Mouse (Mus musculus): ENCODE measurements around the gene Plpp1. TPM values are rescaled to one million over a fixed set of nuclear protein-coding genes. Genes with fewer than 3 reads are reported as not detected.

The Plpp1 gene
- polyA plus RNA-seq, 1 experiment = 31.5 TPM

DNA sequence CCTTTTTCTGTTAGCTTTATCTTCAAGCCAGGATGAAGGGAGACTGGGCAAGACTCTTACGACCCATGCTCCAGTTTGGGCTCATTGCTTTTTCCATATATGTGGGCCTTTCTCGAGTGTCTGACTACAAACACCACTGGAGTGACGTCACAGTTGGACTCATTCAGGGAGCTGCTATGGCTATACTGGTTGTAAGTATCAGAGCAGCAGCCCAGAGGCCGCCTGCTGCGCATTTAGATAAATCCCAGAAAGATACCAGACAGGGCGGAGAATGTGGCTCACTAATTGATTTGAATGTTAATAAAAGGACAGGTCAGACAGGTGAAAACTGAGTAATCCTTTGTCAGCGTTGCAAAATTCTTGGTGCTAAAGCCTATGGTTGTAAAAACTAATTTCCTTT, 66.2 kb downstream of the Plpp1 start:
- TF ChIP-seq CTCF (IDR thresholded peaks at IDR 0.05; ENCODE audit: borderline replicate concordance, extremely low read depth, insufficient read depth, insufficient read length) = no peak
- TF ChIP-seq POLR2A (IDR thresholded peaks at IDR 0.05; ENCODE audit: borderline replicate concordance, extremely low read depth, insufficient read depth, insufficient read length, poor library complexity, severe bottlenecking) = no peak
- DNase-seq (ENCODE audit: low read depth) = no peak

DNA sequence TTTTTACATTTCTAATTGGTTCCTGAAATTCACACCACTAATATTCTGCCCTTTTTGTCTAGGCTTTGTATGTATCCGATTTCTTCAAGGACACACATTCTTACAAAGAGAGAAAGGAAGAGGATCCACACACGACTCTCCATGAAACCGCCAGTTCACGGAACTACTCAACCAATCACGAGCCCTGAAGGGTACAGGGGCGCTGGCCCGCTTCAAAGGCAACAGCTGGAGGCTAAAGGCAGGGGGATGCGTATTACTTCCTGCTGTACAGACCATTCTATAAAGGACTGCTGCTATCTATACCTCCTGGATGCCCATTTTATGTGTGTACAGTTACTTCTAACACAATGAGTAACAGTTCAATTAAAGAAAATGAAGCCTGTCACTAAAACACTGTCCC, 66.8 kb downstream of the Plpp1 start:
- no peak for DNase-seq (ENCODE audit: low read depth)
- TF ChIP-seq POLR2A (IDR thresholded peaks at IDR 0.05; ENCODE audit: borderline replicate concordance, extremely low read depth, insufficient read depth, insufficient read length, poor library complexity, severe bottlenecking) = no peak
- TF ChIP-seq CTCF (IDR thresholded peaks at IDR 0.05; ENCODE audit: borderline replicate concordance, extremely low read depth, insufficient read depth, insufficient read length) = no peak

DNA sequence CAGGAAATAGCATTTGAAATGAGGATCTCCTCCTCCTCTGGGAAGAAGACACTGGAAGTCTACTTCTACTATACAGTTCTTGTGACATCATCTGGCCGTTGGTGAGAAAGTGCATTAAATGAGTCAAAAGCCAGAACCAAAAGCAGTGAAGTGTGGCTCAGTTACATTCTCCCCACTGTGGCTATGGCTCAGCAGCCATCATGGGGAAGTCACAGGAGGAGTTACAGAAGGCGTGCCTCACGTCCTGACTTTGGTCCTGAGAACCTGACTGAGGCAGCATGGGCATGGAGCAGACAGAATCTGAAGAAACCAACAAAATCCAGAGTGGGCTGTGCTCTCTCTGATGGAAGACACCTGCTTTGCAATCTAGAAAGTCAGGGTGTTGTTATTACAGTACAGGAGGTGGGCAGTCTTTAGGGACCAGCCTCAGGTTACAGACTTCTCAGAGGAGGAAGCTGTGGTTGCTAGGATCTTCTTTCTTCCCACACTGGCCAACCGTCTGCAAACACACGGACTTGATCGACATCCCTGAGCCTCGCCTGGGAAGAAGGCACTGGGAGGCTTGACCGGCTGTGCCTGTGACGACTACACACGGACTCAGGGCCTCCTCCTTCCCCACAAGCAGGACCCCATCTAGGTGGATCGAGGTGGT, 69.6 kb downstream of the Plpp1 start:
- no peak for DNase-seq (ENCODE audit: low read depth)
- TF ChIP-seq CTCF (IDR thresholded peaks at IDR 0.05; ENCODE audit: borderline replicate concordance, extremely low read depth, insufficient read depth, insufficient read length) (no peak), POLR2A (IDR thresholded peaks at IDR 0.05; ENCODE audit: borderline replicate concordance, extremely low read depth, insufficient read depth, insufficient read length, poor library complexity, severe bottlenecking) (no peak)

DNA sequence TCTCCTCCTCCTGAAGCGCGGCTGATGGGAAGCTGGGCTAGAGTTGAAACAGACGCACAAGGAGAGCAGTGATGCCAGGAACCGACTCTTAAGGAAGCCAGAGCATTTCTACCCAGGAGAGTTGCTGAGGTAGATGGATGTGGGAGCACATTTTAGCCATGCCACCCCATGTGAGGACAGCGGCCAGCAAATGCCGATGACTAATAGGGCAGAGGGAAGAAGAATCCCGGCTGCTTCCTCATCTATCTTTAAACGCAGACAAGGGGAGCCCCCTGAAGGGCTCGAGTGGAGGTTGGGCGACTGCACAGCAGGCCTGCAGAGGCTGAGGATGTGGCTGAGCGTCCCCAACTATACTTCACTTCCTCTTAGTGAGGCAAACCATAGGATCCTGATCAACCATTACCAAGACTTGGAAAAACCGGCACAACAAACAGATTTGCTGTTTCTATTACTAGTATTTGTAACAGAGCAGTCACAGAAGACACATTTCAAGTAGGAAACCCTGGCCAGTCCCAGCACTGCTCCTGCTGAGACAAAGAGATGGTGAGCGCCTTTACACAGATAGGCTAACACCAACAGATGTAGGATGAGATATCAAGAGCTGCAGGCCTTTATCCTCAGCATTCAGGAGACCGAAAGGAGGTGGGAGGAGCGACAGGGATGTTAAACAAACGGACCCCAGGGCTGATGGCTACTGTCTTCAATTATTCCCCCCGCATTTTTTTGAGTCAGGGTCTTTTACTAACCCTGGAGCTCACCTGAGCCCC, 71.1 kb downstream of the Plpp1 start:
- DNase-seq (ENCODE audit: low read depth) = no peak
- TF ChIP-seq CTCF (IDR thresholded peaks at IDR 0.05; ENCODE audit: borderline replicate concordance, extremely low read depth, insufficient read depth, insufficient read length) = no peak
- no peak for TF ChIP-seq POLR2A (IDR thresholded peaks at IDR 0.05; ENCODE audit: borderline replicate concordance, extremely low read depth, insufficient read depth, insufficient read length, poor library complexity, severe bottlenecking)

DNA sequence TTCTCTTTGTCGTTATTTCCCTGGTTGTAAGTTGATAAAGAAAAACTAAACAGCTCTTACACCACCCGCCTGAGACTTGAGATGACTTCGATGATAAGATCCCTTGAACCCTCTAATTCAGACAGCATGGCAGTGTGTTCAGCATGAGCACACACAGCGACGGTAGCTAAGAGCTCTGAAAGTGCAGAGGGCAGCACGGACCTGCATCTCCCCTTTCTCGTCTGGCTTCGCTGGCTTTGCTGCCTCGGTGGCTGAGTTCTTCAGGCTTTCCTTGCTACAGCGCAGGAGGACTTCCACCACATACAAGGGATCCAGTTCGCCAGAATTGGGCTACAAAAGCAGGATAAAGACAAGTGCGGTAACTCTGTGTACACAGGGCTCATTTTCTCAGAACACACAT, 86.6 kb downstream of the Plpp1 start:
- no peak for DNase-seq (ENCODE audit: low read depth)
- TF ChIP-seq POLR2A (IDR thresholded peaks at IDR 0.05; ENCODE audit: borderline replicate concordance, extremely low read depth, insufficient read depth, insufficient read length, poor library complexity, severe bottlenecking) = no peak
- TF ChIP-seq CTCF (IDR thresholded peaks at IDR 0.05; ENCODE audit: borderline replicate concordance, extremely low read depth, insufficient read depth, insufficient read length) = no peak

DNA sequence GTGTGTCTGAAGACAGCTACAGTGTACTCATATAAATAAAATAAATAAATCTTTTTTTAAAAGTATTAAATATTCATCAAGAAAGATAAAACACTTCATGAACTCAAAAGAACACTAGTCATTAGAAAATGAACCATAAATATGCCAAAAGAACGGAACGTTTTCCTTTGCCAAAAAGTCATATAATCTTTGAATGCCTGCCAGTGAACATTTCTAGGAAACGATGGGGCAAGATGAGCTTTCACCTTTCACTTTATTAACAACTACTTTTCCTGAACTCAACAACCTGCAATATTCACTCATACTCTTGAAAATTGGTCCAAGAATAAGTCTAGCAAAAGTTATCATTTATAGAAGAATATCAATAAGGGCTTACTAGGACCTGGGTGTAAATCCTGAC, 101.6 kb downstream of the Plpp1 start:
- TF ChIP-seq CTCF (IDR thresholded peaks at IDR 0.05; ENCODE audit: borderline replicate concordance, extremely low read depth, insufficient read depth, insufficient read length) (no peak), POLR2A (IDR thresholded peaks at IDR 0.05; ENCODE audit: borderline replicate concordance, extremely low read depth, insufficient read depth, insufficient read length, poor library complexity, severe bottlenecking) (no peak)

DNA sequence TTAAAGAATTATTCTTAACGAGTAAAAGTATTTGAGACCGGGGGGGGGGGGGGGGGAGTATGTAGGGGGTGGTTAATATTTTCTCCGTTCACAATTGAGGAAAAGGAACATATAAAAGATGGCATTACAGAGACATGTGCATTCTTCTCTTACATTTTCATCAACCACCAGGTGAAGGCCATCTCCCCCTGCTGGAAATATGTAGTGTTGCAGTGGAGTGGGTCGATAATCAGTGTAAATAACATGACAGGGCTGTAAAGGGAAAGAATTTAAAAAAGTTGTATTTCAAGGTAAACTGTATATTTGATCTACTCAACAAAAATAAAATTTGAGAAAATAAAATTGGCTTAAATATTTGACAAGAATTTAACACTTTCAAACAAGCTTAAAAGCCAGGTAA, 109.1 kb downstream of the Plpp1 start:
- peak; percentile 68 for DNase-seq (ENCODE audit: low read depth)
- peak; percentile 72; the same call in 1 of the 2 replicates for TF ChIP-seq CTCF (IDR thresholded peaks at IDR 0.05; ENCODE audit: borderline replicate concordance, extremely low read depth, insufficient read depth, insufficient read length)
- TF ChIP-seq POLR2A (IDR thresholded peaks at IDR 0.05; ENCODE audit: borderline replicate concordance, extremely low read depth, insufficient read depth, insufficient read length, poor library complexity, severe bottlenecking) = no peak

More for the DNA sequence above, 101.6 kb downstream of the Plpp1 start:
- no peak for DNase-seq (ENCODE audit: low read depth)

DNA sequence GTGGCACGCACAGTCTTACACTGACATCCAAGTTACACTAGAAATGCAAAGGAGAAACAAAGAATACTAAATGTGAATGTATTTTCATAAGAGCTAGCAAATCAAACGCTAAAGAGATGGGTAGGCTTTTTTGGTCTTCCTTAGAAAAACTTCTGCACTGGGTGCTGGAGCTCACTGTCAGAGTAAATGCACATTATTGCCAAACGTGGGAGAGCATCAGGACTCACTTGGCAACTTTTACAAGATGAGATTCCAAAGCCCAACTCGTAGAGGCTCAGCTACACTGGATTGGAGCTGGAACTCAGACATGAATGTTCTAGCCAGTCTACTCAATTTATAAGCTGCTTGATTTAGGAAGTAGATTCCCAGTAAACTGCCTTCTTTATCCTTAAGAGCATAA, 109.8 kb downstream of the Plpp1 start:
- no peak for TF ChIP-seq POLR2A (IDR thresholded peaks at IDR 0.05; ENCODE audit: borderline replicate concordance, extremely low read depth, insufficient read depth, insufficient read length, poor library complexity, severe bottlenecking)
- no peak for DNase-seq (ENCODE audit: low read depth)

Other genes with a start within 250 kb of the Plpp1 start
- gene Il31ra, start 206.4 kb upstream of the Plpp1 start, polyA plus RNA-seq (2012; rRNA removed) = 0.12 and 0.19 TPM in 2 replicates
- gene Ddx4, start 148.3 kb upstream of the Plpp1 start, polyA plus RNA-seq (2012; rRNA removed) = 1.2 and 1.3 TPM in 2 replicates
- 21.2 and 24.6 TPM in 2 replicates for gene Slc38a9, start 140.0 kb upstream of the Plpp1 start, polyA plus RNA-seq (2012; rRNA removed)
- gene Mtrex, start 126.6 kb downstream of the Plpp1 start, polyA plus RNA-seq (2012; rRNA removed) = 47.8 and 56.2 TPM in 2 replicates
- 13.7 and 18.9 TPM in 2 replicates for gene Dhx29, start 126.7 kb downstream of the Plpp1 start, polyA plus RNA-seq (2012; rRNA removed)
- gene Ccno, start 187.0 kb downstream of the Plpp1 start, polyA plus RNA-seq (2012; rRNA removed) = 3.0 and 3.8 TPM in 2 replicates
- gene Mcidas, start 193.1 kb downstream of the Plpp1 start, polyA plus RNA-seq (2012; rRNA removed) = 0.85 and 1.1 TPM in 2 replicates
- gene Cdc20b, start 234.3 kb downstream of the Plpp1 start, polyA plus RNA-seq (2012; rRNA removed) = 0.86 and 1.1 TPM in 2 replicates
- 25.5 and 30.1 TPM in 2 replicates for gene Gpx8, start 245.6 kb downstream of the Plpp1 start, polyA plus RNA-seq (2012; rRNA removed)